Mouse (Mus musculus) adrenal gland, adult 2 months (tissue): ENCODE results near the gene Nav1. TPM values are rescaled to one million over a fixed set of nuclear protein-coding genes. Genes with fewer than 3 reads are reported as not detected.

Experiments used
- DNase-seq: peaks from one replicate; pipeline ENCODE4 v3.0.0; 2021
- polyA plus RNA-seq: library from polyadenylated mRNA; depleted of rRNA; stranded (reverse); fragments of >200 nt; gene quantifications from 2 replicates; pipeline ENCODE4 v1.2.3, GENCODE M21; 2012
- total RNA-seq, 2 experiments: library from RNA; stranded (reverse); gene quantifications; 2 replicates each; pipeline ENCODE4 v1.2.3; 2021

Gene Nav1
- total and polyA plus RNA-seq, 3 experiments = 7.2 to 17.2 (median 13.0) TPM

GRCm38 (mm10) chr1:135548750-135549149 lies 58.3 kb downstream of the Nav1 start:
- peak; percentile 91 for DNase-seq

GRCm38 (mm10) chr1:135546099-135546498 lies 61.0 kb downstream of the Nav1 start:
- no peak for DNase-seq

GRCm38 (mm10) chr1:135544504-135545146 lies 62.5 kb downstream of the Nav1 start:
- peak; percentile 88 for DNase-seq

- DNase-seq = no peak
Measured at GRCm38 (mm10) chr1:135542841-135543810, 64.0 kb downstream of the Nav1 start.

- DNase-seq = no peak
Measured at GRCm38 (mm10) chr1:135542080-135542479, 65.0 kb downstream of the Nav1 start.

GRCm38 (mm10) chr1:135540270-135540669 lies 66.8 kb downstream of the Nav1 start:
- peak; percentile 80 for DNase-seq

- no peak for DNase-seq
Measured at GRCm38 (mm10) chr1:135538441-135539265, 68.4 kb downstream of the Nav1 start.

GRCm38 (mm10) chr1:135536822-135537221 lies 70.3 kb downstream of the Nav1 start:
- no peak for DNase-seq

- DNase-seq = no peak
Measured at GRCm38 (mm10) chr1:135536326-135536725, 70.8 kb downstream of the Nav1 start.

- peak; percentile 61 for DNase-seq
Measured at GRCm38 (mm10) chr1:135535256-135535655, 71.8 kb downstream of the Nav1 start.

- no peak for DNase-seq
Measured at GRCm38 (mm10) chr1:135534782-135535181, 72.3 kb downstream of the Nav1 start.

- DNase-seq = no peak
Measured at GRCm38 (mm10) chr1:135534070-135534469, 73.0 kb downstream of the Nav1 start.

- no peak for DNase-seq
Measured at GRCm38 (mm10) chr1:135532383-135532782, 74.7 kb downstream of the Nav1 start.

- DNase-seq = no peak
Measured at GRCm38 (mm10) chr1:135531981-135532380, 75.1 kb downstream of the Nav1 start.

- no peak for DNase-seq
Measured at GRCm38 (mm10) chr1:135531081-135531480, 76.0 kb downstream of the Nav1 start.

- no peak for DNase-seq
Measured at GRCm38 (mm10) chr1:135524518-135524860, 82.6 kb downstream of the Nav1 start.

- DNase-seq = no peak
Measured at GRCm38 (mm10) chr1:135523780-135524517, 83.1 kb downstream of the Nav1 start.

GRCm38 (mm10) chr1:135523344-135523743 lies 83.8 kb downstream of the Nav1 start:
- DNase-seq = no peak

- no peak for DNase-seq
Measured at GRCm38 (mm10) chr1:135520550-135521168, 86.4 kb downstream of the Nav1 start.

- DNase-seq = no peak
Measured at GRCm38 (mm10) chr1:135518661-135519060, 88.4 kb downstream of the Nav1 start.

- DNase-seq = no peak
Measured at GRCm38 (mm10) chr1:135517469-135517868, 89.6 kb downstream of the Nav1 start.
